Mouse (Mus musculus): ENCODE data around the gene Eef2kmt. TPM values are rescaled to one million over a fixed set of nuclear protein-coding genes. Genes with fewer than 3 reads are reported as not detected.
"Not testable (repeated sequence)": the region's sequence is repeated elsewhere in the genome, so short reads cannot be mapped to it uniquely, and the experiment has no call there.

The Eef2kmt gene
- total RNA-seq, 4 experiments from 2014 or later = 3.8 to 6.8 (median 5.6) TPM

- not testable (repeated sequence) for DNase-seq (ENCODE audit: low spot score in 2 of 2)
Observed at GRCm38 (mm10) chr16:5226534-5226933, 29.2 kb downstream of the Eef2kmt start.

GRCm38 (mm10) chr16:5222140-5222539, 33.6 kb downstream of the Eef2kmt start, which contains the start of gene AU021092:
Gene AU021092, minus strand, starts transcription at chr16:5222299.
- no peak for DNase-seq (ENCODE audit: low spot score in 2 of 2)

GRCm38 (mm10) chr16:5221403-5221802, 34.4 kb downstream of the Eef2kmt start:
- no peak for DNase-seq (ENCODE audit: low spot score in 2 of 2)

GRCm38 (mm10) chr16:5217341-5218133, 38.2 kb downstream of the Eef2kmt start:
- DNase-seq (ENCODE audit: low spot score in 2 of 2) = no peak

- no peak for DNase-seq (ENCODE audit: low spot score in 2 of 2)
Observed at GRCm38 (mm10) chr16:5216686-5217085, 39.1 kb downstream of the Eef2kmt start.

- DNase-seq (ENCODE audit: low spot score in 2 of 2) = no peak
Observed at GRCm38 (mm10) chr16:5214126-5214525, 41.7 kb downstream of the Eef2kmt start.

GRCm38 (mm10) chr16:5212150-5212549, 43.6 kb downstream of the Eef2kmt start:
- peak in 1 of 2 experiments; percentile 48 for DNase-seq (ENCODE audit: low spot score in 2 of 2)

GRCm38 (mm10) chr16:5210365-5210764, 45.4 kb downstream of the Eef2kmt start:
- DNase-seq (ENCODE audit: low spot score in 2 of 2) = no peak

- DNase-seq (ENCODE audit: low spot score in 2 of 2) = no peak
Observed at GRCm38 (mm10) chr16:5206051-5206450, 49.7 kb downstream of the Eef2kmt start.

- no peak for DNase-seq (ENCODE audit: low spot score in 2 of 2)
Observed at GRCm38 (mm10) chr16:5205431-5205970, 50.3 kb downstream of the Eef2kmt start.

GRCm38 (mm10) chr16:5203668-5204433, 51.9 kb downstream of the Eef2kmt start, which contains the start of gene Nagpa:
Gene Nagpa, minus strand, starts transcription at chr16:5204012.
- peak; percentile 61 to 81 for DNase-seq (ENCODE audit: low spot score in 2 of 2)

- DNase-seq (ENCODE audit: low spot score in 2 of 2) = no peak
Observed at GRCm38 (mm10) chr16:5203200-5203599, 52.6 kb downstream of the Eef2kmt start.

GRCm38 (mm10) chr16:5202681-5203080, 53.1 kb downstream of the Eef2kmt start:
- DNase-seq (ENCODE audit: low spot score in 2 of 2) = peak in 1 of 2 experiments; percentile 18

GRCm38 (mm10) chr16:5195080-5195479, 60.7 kb downstream of the Eef2kmt start:
- no peak for DNase-seq (ENCODE audit: low spot score in 2 of 2)

Small RNA genes lying within 50 kb of the gene (microRNA-seq; reads per million reads assigned to microRNA genes)
- 0 reads per million in 2 experiments for gene Gm23689
- 0 reads per million in 2 experiments for gene Gm26095
- gene Mir6364 = 0 reads per million in 2 experiments

Other genes starting within 250 kb of the Eef2kmt start
- not detected for gene Smim22, start 248.7 kb downstream of the Eef2kmt start, total RNA-seq (2022)
- gene Rogdi, start 242.4 kb downstream of the Eef2kmt start, total RNA-seq (2022) = 100 to 1,000 TPM; 160 to 204 (median 189) TPM
- gene Glyr1, start 206.1 kb downstream of the Eef2kmt start, total RNA-seq (2022) = 100 to 1,000 TPM; 139 to 152 (median 147) TPM
- gene Ubn1, start 205.9 kb downstream of the Eef2kmt start, total RNA-seq (2022) = 10 to 100 TPM; 36.4 to 42.8 (median 40.3) TPM
- 1 to 10 TPM; 1.7 to 3.0 (median 1.9) TPM for gene Ppl, start 123.6 kb downstream of the Eef2kmt start, total RNA-seq (2022)
- 10 to 100 TPM in 1 of 4 experiments, 1 to 10 TPM in 3; 8.5 to 11.0 (median 8.9) TPM for gene Sec14l5, start 108.9 kb downstream of the Eef2kmt start, total RNA-seq (2022)
- 10 to 100 TPM; 11.3 to 16.3 (median 15.5) TPM for gene Nagpa, start 52.0 kb downstream of the Eef2kmt start, total RNA-seq (2022)
- gene AU021092, start 33.7 kb downstream of the Eef2kmt start, total RNA-seq (2022) = 1 to 10 TPM; 4.1 to 5.7 (median 4.7) TPM
- gene Alg1, start 22.4 kb downstream of the Eef2kmt start, total RNA-seq (2022) = 10 to 100 TPM; 26.4 to 34.8 (median 30.6) TPM

All from left cerebral cortex, adult 8-10 months (tissue).